Mouse (Mus musculus) neural tube, embryonic 11.5 days (tissue): ENCODE data around the gene Grb10. TPM values are rescaled to one million over a fixed set of nuclear protein-coding genes. Genes with fewer than 3 reads are reported as not detected.

Source experiments
- ATAC-seq: fragments of 200-750 bp; cut with Nextera tagmentation; 2 replicates; pipeline ENCODE4 v1.8.0; 2017; ENCODE audit warnings: moderate number of reproducible peaks, mild to moderate bottlenecking, moderate TSS enrichment, moderate library complexity; ENCODE audit not compliant: insufficient read depth, low FRiP score, low TSS enrichment
- DNase-seq: peaks from one replicate; pipeline ENCODE4 v3.0.0-alpha.2; 2015; ENCODE audit warnings: low spot score
- H3K27ac ChIP-seq: fragments of 300-500 bp; sonication (generic); 2 replicates; pipeline ENCODE4 v1.5.1; 2014; ENCODE audit warnings: low read depth, mild to moderate bottlenecking, low read length
- H3K27me3 ChIP-seq: fragments of 300-500 bp; sonication (generic); 2 replicates; pipeline ENCODE4 v1.6.1; 2014; ENCODE audit warnings: mild to moderate bottlenecking, low read length, mixed read lengths; ENCODE audit not compliant: control insufficient read depth, insufficient read depth
- H3K36me3 ChIP-seq: fragments of 300-500 bp; sonication (generic); 2 replicates; pipeline ENCODE4 v1.6.1; 2014; ENCODE audit warnings: mild to moderate bottlenecking, low read length, moderate library complexity, mixed read lengths; ENCODE audit not compliant: control insufficient read depth, insufficient read depth
- H3K4me1 ChIP-seq: fragments of 300-500 bp; sonication (generic); 2 replicates; pipeline ENCODE4 v1.6.1; 2014; ENCODE audit warnings: low read length, mixed read lengths; ENCODE audit not compliant: control insufficient read depth, insufficient read depth
- H3K4me2 ChIP-seq: fragments of 300-500 bp; sonication (generic); 2 replicates; pipeline ENCODE4 v1.6.1; 2014; ENCODE audit warnings: low read depth, mild to moderate bottlenecking, moderate library complexity
- H3K4me3 ChIP-seq: fragments of 300-500 bp; sonication (generic); 2 replicates; pipeline ENCODE4 v1.5.1; 2014; ENCODE audit warnings: low read depth, low read length
- H3K9ac ChIP-seq: fragments of 300-500 bp; sonication (generic); 2 replicates; pipeline ENCODE4 v1.6.1; 2014; ENCODE audit warnings: mild to moderate bottlenecking, low read length
- H3K9me3 ChIP-seq: fragments of 300-500 bp; sonication (generic); 2 replicates; pipeline ENCODE4 v1.6.1; 2016; ENCODE audit warnings: low read length; ENCODE audit not compliant: control insufficient read depth
- WGBS: fragments of 180-500 bp; shearing (Covaris S2); extraction: QIAGEN DNeasy Blood & Tissue Kit; methylation state at CpG from one replicate; pipeline ENCODE4 v1.1.7; 2014; 5-methylcytosine and 5-hydroxymethylcytosine counted together
- polyA plus RNA-seq: library from polyadenylated mRNA; unstranded; fragments of >200 nt; fragmentation: Nextera tagmentation; extraction: Ambion mirVana; gene quantifications from 2 replicates; pipeline ENCODE4 v1.2.1, GENCODE M21; 2014

Grb10 gene
- polyA plus RNA-seq, 1 experiment from 2014 or later, result 181 TPM

GRCm38 (mm10) chr11:11993183-11993582 lies 45.3 kb downstream of the Grb10 start:
- 80% methylated on average over 2 of the region's 2 CpGs for WGBS
- H3K27ac ChIP-seq, result no peak overlapping the region
- no peak overlapping the region for H3K4me2 ChIP-seq
- H3K36me3 ChIP-seq, result no peaks in the 10 kb centered on the region
- no peak overlapping the region for H3K4me3 ChIP-seq
- no peaks in the 10 kb centered on the region for H3K4me1 ChIP-seq
- H3K9ac ChIP-seq, result no peak overlapping the region
- no peaks in the 10 kb centered on the region for H3K9me3 ChIP-seq
- ATAC-seq, result no peak
- H3K27me3 ChIP-seq, result no peaks in the 10 kb centered on the region
- DNase-seq, result no peak

- no peak overlapping the region for H3K4me3 ChIP-seq
- no peak overlapping the region for H3K9ac ChIP-seq
- no peaks in the 10 kb centered on the region for H3K36me3 ChIP-seq
- no peaks in the 10 kb centered on the region for H3K9me3 ChIP-seq
- H3K4me1 ChIP-seq, result no peaks in the 10 kb centered on the region
- H3K4me2 ChIP-seq, result no peak overlapping the region
- WGBS, result 85% methylated on average over 4 of the region's 4 CpGs
- DNase-seq, result no peak
- no peak for ATAC-seq
- H3K27me3 ChIP-seq, result no peaks in the 10 kb centered on the region
- H3K27ac ChIP-seq, result no peak overlapping the region
Observed at GRCm38 (mm10) chr11:11989850-11990249, 48.6 kb downstream of the Grb10 start.

DNA sequence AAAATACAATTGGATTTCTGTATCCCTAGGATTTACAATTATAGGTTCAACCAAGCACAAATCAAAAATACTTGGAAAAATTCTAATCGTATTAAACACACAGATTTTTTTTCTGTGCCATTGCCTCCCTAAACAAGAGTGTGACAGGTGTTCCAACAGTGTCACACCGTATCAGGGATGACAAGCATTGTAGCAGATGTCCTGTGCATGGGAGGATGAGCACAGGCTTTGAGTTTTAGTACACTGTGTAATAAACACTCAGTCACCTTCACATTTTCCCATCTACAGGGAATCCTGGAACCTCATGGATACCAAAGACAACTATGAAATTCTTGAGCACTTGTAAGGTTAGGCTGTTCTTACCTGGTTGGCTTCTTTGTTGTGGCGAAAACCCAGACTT lies 51.2 kb downstream of the Grb10 start:
- Histone ChIP-seq H3K27me3 (no peaks in the 10 kb centered on the region), H3K4me3 (no peak overlapping the region), H3K4me1 (no peaks in the 10 kb centered on the region), H3K9ac (no peak overlapping the region), H3K27ac (no peak overlapping the region), H3K36me3 (no peaks in the 10 kb centered on the region), H3K9me3 (no peaks in the 10 kb centered on the region), H3K4me2 (no peak overlapping the region)
- DNase-seq (no peak), ATAC-seq (no peak)
- WGBS, result 85% methylated on average over 3 of the region's 3 CpGs

GRCm38 (mm10) chr11:11978611-11979197 lies 59.8 kb downstream of the Grb10 start:
- ATAC-seq, result no peak
- no peaks in the 10 kb centered on the region for H3K4me1 ChIP-seq
- H3K4me3 ChIP-seq, result no peak overlapping the region
- no peak overlapping the region for H3K4me2 ChIP-seq
- H3K27ac ChIP-seq, result no peak overlapping the region
- no peak overlapping the region for H3K9ac ChIP-seq
- no peaks in the 10 kb centered on the region for H3K9me3 ChIP-seq
- 73% methylated on average over 5 of the region's 5 CpGs for WGBS
- DNase-seq, result no peak
- no peaks in the 10 kb centered on the region for H3K36me3 ChIP-seq
- H3K27me3 ChIP-seq, result no peaks in the 10 kb centered on the region

DNA sequence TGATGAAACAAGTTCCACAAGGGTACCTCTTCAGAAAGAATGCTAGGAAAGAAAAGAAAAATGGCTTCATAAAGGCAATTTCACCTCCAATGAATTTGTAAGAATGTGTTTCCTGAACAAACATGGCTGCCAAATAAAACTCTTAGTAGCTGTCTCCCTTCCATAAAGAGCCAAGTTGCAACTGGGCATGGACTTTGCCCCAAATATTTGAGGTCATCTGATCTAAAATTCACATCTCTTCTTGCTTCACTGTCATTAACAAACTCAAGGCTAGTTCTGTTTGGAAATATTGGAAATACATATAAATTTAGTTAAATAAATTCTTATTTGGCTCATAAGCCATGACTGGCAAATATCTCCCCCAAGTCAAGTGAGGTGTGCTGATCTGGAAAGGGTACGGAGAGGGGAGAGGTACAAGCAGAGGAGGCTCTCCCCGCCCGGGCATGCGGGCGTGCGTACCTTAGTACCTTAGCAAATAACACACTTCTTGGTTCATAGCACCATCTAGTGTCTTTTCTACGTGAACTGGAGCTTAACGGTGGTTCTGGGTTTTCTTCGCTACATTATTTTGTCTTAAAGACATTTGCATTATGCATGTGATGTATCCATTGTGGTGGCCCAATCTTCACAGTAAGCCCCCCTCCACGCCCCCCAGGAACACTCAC lies 63.8 kb downstream of the Grb10 start:
- no peak overlapping the region for H3K27ac ChIP-seq
- no peaks in the 10 kb centered on the region for H3K27me3 ChIP-seq
- H3K9me3 ChIP-seq, result no peaks in the 10 kb centered on the region
- peak; percentile 37; the same call in 1 of the 2 replicates for ATAC-seq
- H3K4me1 ChIP-seq, result no peaks in the 10 kb centered on the region
- DNase-seq, result peak; percentile 25
- no peak overlapping the region for H3K4me2 ChIP-seq
- 47% methylated on average over 10 of the region's 10 CpGs for WGBS
- H3K36me3 ChIP-seq, result no peaks in the 10 kb centered on the region
- H3K9ac ChIP-seq, result no peak overlapping the region
- no peak overlapping the region for H3K4me3 ChIP-seq

- H3K27ac ChIP-seq, result no peak overlapping the region
- no peaks in the 10 kb centered on the region for H3K9me3 ChIP-seq
- H3K36me3 ChIP-seq, result no peaks in the 10 kb centered on the region
- ATAC-seq (peak; percentile 61), DNase-seq (peak; percentile 79)
- peaks cover 3% of the 10 kb centered on the region; the same call in 1 of the 2 replicates for H3K4me1 ChIP-seq
- H3K4me2 ChIP-seq, result no peak overlapping the region
- 58% methylated on average over 8 of the region's 8 CpGs for WGBS
- H3K4me3 ChIP-seq, result no peak overlapping the region
- H3K9ac ChIP-seq, result no peak overlapping the region
- no peaks in the 10 kb centered on the region for H3K27me3 ChIP-seq
Observed at GRCm38 (mm10) chr11:11973366-11974014, 65.0 kb downstream of the Grb10 start.

DNA sequence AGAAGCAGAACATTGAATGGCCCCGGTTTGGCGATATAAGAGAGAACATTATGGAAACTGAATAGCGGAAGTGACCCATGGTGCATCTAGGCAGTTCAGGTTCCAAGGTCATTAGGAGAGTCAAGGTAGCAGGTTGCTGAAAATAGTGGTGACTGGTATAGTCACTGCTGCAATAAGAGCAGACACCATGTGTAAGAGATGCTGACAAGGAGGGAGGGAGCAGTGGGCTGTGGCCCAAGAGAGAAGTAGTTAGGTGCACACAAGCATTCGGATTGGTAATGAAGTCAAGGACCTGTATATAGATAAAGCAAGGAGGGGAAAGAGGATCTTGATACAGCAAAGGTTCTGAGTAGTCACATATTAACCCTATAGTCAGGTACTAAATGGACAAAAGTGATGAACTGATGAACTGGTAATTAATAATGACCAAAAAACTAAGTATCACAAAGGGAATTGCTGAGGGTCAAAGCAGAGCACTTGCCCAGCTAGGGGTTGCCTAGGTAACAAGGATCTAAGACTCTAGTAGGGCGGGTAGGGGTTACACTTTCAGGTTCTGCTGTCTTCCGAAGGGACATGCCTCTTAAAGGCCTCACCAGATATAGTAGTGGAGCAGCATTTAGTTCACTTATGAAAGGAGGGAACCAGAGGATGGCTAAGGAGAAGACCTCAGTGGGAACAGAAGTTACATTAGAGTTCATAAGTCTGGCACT lies 65.9 kb downstream of the Grb10 start:
- 0 out of 2 replicates have a peak, but pooled peaks have one; percentile 17 for ATAC-seq
- no peaks in the 10 kb centered on the region for H3K27me3 ChIP-seq

GRCm38 (mm10) chr11:11970246-11970645 lies 68.2 kb downstream of the Grb10 start:
- 95% methylated on average over 11 of the region's 11 CpGs for WGBS
- no peak overlapping the region for H3K27ac ChIP-seq
- DNase-seq, result no peak
- H3K4me2 ChIP-seq, result no peak overlapping the region
- H3K27me3 ChIP-seq, result no peaks in the 10 kb centered on the region
- ATAC-seq, result no peak
- H3K36me3 ChIP-seq, result no peaks in the 10 kb centered on the region; the same call in 1 of the 2 replicates
- peaks cover 6% of the 10 kb centered on the region; the same call in 1 of the 2 replicates for H3K4me1 ChIP-seq
- no peak overlapping the region for H3K4me3 ChIP-seq
- no peak overlapping the region for H3K9ac ChIP-seq
- no peaks in the 10 kb centered on the region for H3K9me3 ChIP-seq

More for the DNA sequence above, 65.9 kb downstream of the Grb10 start:
- WGBS, result 83% methylated on average over 6 of the region's 6 CpGs
- Histone ChIP-seq H3K4me1 (peaks cover 6% of the 10 kb centered on the region; the same call in 1 of the 2 replicates), H3K9me3 (no peaks in the 10 kb centered on the region), H3K9ac (no peak overlapping the region), H3K4me3 (no peak overlapping the region), H3K27ac (no peak overlapping the region), H3K36me3 (no peaks in the 10 kb centered on the region; the same call in 1 of the 2 replicates), H3K4me2 (no peak overlapping the region)
- no peak for DNase-seq
